Mouse (Mus musculus): ENCODE results near the gene H2al1j. TPM values are rescaled to one million over a fixed set of nuclear protein-coding genes. Genes with fewer than 3 reads are reported as not detected.
"Not testable (repeated sequence)": the region's sequence is repeated elsewhere in the genome, so short reads cannot be mapped to it uniquely, and the experiment has no call there.

Gene H2al1j
- polyA plus RNA-seq (2016; fragmentation: Nextera tagmentation; extraction: Ambion mirVana) = not detected in 2 replicates

GRCm38 (mm10) chrX:11327522-11327921 lies at the start of gene H2al1j:
TSS of gene H2al1j (plus strand) at chrX:11327822.
- H3K27ac ChIP-seq; H3K4me1 ChIP-seq; DNase-seq (ENCODE audit: extremely low spot score, low spot score); H3K36me3 ChIP-seq (replicated peaks); H3K4me3 ChIP-seq; H3K9me3 ChIP-seq: not testable (repeated sequence)
- WGBS = 86% methylated on average over 2 of the region's 2 CpGs
- H3K27me3 ChIP-seq (ENCODE audit: poor library complexity, severe bottlenecking) = peaks cover 32% of the 10 kb centered on the region

GRCm38 (mm10) chrX:11280741-11281140 lies 46.9 kb upstream of the H2al1j start:
- WGBS = 80% methylated on average over 2 of the region's 2 CpGs
- peaks cover 3% of the 10 kb centered on the region; the same call in 1 of the 2 replicates for H3K9me3 ChIP-seq
- no peaks in the 10 kb centered on the region for H3K36me3 ChIP-seq (replicated peaks)
- no peaks in the 10 kb centered on the region for H3K4me1 ChIP-seq
- H3K27ac ChIP-seq = no peak overlapping the region
- DNase-seq (ENCODE audit: extremely low spot score, low spot score) = no peak
- peaks cover 54% of the 10 kb centered on the region for H3K27me3 ChIP-seq (ENCODE audit: poor library complexity, severe bottlenecking)
- H3K4me3 ChIP-seq = no peak overlapping the region

GRCm38 (mm10) chrX:11288306-11288882 lies 39.2 kb upstream of the H2al1j start:
- no peak for DNase-seq (ENCODE audit: extremely low spot score, low spot score)
- WGBS = 89% methylated on average over 14 of the region's 14 CpGs
- H3K36me3 ChIP-seq (replicated peaks) = no peaks in the 10 kb centered on the region
- H3K4me3 ChIP-seq = no peak overlapping the region
- peaks cover 3% of the 10 kb centered on the region; the same call in 1 of the 2 replicates for H3K9me3 ChIP-seq
- H3K27ac ChIP-seq = no peak overlapping the region
- peaks cover 70% of the 10 kb centered on the region for H3K27me3 ChIP-seq (ENCODE audit: poor library complexity, severe bottlenecking)
- no peaks in the 10 kb centered on the region for H3K4me1 ChIP-seq

- Histone ChIP-seq H3K27me3 (ENCODE audit: poor library complexity, severe bottlenecking) (peaks cover 76% of the 10 kb centered on the region), H3K36me3 (replicated peaks) (no peaks in the 10 kb centered on the region), H3K4me3 (no peak overlapping the region), H3K27ac (no peak overlapping the region), H3K4me1 (no peaks in the 10 kb centered on the region), H3K9me3 (no peaks in the 10 kb centered on the region)
- no peak for DNase-seq (ENCODE audit: extremely low spot score, low spot score)
- 44% methylated on average over 4 of the region's 4 CpGs for WGBS
Observed at GRCm38 (mm10) chrX:11289244-11289643, 38.4 kb upstream of the H2al1j start.

- H3K9me3 ChIP-seq; H3K27ac ChIP-seq; DNase-seq (ENCODE audit: extremely low spot score, low spot score); H3K36me3 ChIP-seq (replicated peaks); H3K4me1 ChIP-seq; H3K4me3 ChIP-seq: not testable (repeated sequence)
- peaks cover 32% of the 10 kb centered on the region for H3K27me3 ChIP-seq (ENCODE audit: poor library complexity, severe bottlenecking)
- no CpG with 5 or more reads among the region's 3 CpGs for WGBS
Observed at GRCm38 (mm10) chrX:11298957-11299356, 28.7 kb upstream of the H2al1j start, which contains the start of gene H2al1a. TSS of gene H2al1a (plus strand) at chrX:11299257.

GRCm38 (mm10) chrX:11302132-11302531 lies 25.5 kb upstream of the H2al1j start, which contains the start of gene H2al1b:
TSS of gene H2al1b (plus strand) at chrX:11302432.
- WGBS = 93% methylated on average over 1 of the region's 3 CpGs
- not testable (repeated sequence) for DNase-seq (ENCODE audit: extremely low spot score, low spot score)

GRCm38 (mm10) chrX:11305355-11305754 lies 22.3 kb upstream of the H2al1j start, which contains the start of gene H2al1c:
TSS of gene H2al1c (plus strand) at chrX:11305655.
- DNase-seq (ENCODE audit: extremely low spot score, low spot score); H3K27ac ChIP-seq; H3K4me1 ChIP-seq; H3K9me3 ChIP-seq; H3K27me3 ChIP-seq (ENCODE audit: poor library complexity, severe bottlenecking); H3K4me3 ChIP-seq; H3K36me3 ChIP-seq (replicated peaks): not testable (repeated sequence)
- 88% methylated on average over 1 of the region's 6 CpGs for WGBS

More at GRCm38 (mm10) chrX:11302132-11302531, 25.5 kb upstream of the H2al1j start, which contains the start of gene H2al1b:
- H3K27me3 ChIP-seq (ENCODE audit: poor library complexity, severe bottlenecking); H3K36me3 ChIP-seq (replicated peaks); H3K9me3 ChIP-seq; H3K4me3 ChIP-seq; H3K4me1 ChIP-seq; H3K27ac ChIP-seq: not testable (repeated sequence)

- no CpG with 5 or more reads among the region's 6 CpGs for WGBS
- DNase-seq (ENCODE audit: extremely low spot score, low spot score); H3K27me3 ChIP-seq (ENCODE audit: poor library complexity, severe bottlenecking); H3K9me3 ChIP-seq; H3K4me3 ChIP-seq; H3K27ac ChIP-seq; H3K4me1 ChIP-seq; H3K36me3 ChIP-seq (replicated peaks): not testable (repeated sequence)
Observed at GRCm38 (mm10) chrX:11308524-11308923, 19.1 kb upstream of the H2al1j start, which contains the start of gene H2al1d. TSS of gene H2al1d (plus strand) at chrX:11308824.

- not testable (repeated sequence) for H3K4me1 ChIP-seq; H3K27ac ChIP-seq; H3K36me3 ChIP-seq (replicated peaks); DNase-seq (ENCODE audit: extremely low spot score, low spot score); H3K4me3 ChIP-seq; H3K27me3 ChIP-seq (ENCODE audit: poor library complexity, severe bottlenecking); H3K9me3 ChIP-seq
- WGBS = no CpG with 5 or more reads among the region's 3 CpGs
Observed at GRCm38 (mm10) chrX:11311634-11312033, 16.0 kb upstream of the H2al1j start, which contains the start of gene H2al1e. TSS of gene H2al1e (plus strand) at chrX:11311934.

- H3K36me3 ChIP-seq (replicated peaks); DNase-seq (ENCODE audit: extremely low spot score, low spot score); H3K27ac ChIP-seq; H3K4me3 ChIP-seq; H3K9me3 ChIP-seq; H3K27me3 ChIP-seq (ENCODE audit: poor library complexity, severe bottlenecking); H3K4me1 ChIP-seq: not testable (repeated sequence)
- WGBS = no CpG with 5 or more reads among the region's 6 CpGs
Observed at GRCm38 (mm10) chrX:11314858-11315257, 12.8 kb upstream of the H2al1j start, which contains the start of gene H2al1f. TSS of gene H2al1f (plus strand) at chrX:11315158.

- not testable (repeated sequence) for H3K4me1 ChIP-seq; H3K27me3 ChIP-seq (ENCODE audit: poor library complexity, severe bottlenecking); H3K4me3 ChIP-seq; H3K9me3 ChIP-seq; DNase-seq (ENCODE audit: extremely low spot score, low spot score); H3K36me3 ChIP-seq (replicated peaks); H3K27ac ChIP-seq
- WGBS = no CpG with 5 or more reads among the region's 3 CpGs
Observed at GRCm38 (mm10) chrX:11317956-11318355, 9.7 kb upstream of the H2al1j start, which contains the start of gene H2al1g. TSS of gene H2al1g (plus strand) at chrX:11318256.

- DNase-seq (ENCODE audit: extremely low spot score, low spot score); H3K36me3 ChIP-seq (replicated peaks); H3K27me3 ChIP-seq (ENCODE audit: poor library complexity, severe bottlenecking); H3K4me1 ChIP-seq; H3K4me3 ChIP-seq; H3K27ac ChIP-seq; H3K9me3 ChIP-seq: not testable (repeated sequence)
- no CpG with 5 or more reads among the region's 6 CpGs for whole genome bisulfite sequencing
Observed at GRCm38 (mm10) chrX:11321192-11321591, 6.4 kb upstream of the H2al1j start, which contains the start of gene H2al1h. TSS of gene H2al1h (plus strand) at chrX:11321492.

- H3K4me3 ChIP-seq; H3K4me1 ChIP-seq; H3K27me3 ChIP-seq (ENCODE audit: poor library complexity, severe bottlenecking); H3K9me3 ChIP-seq; DNase-seq (ENCODE audit: extremely low spot score, low spot score); H3K36me3 ChIP-seq (replicated peaks); H3K27ac ChIP-seq: not testable (repeated sequence)
- WGBS = no CpG with 5 or more reads among the region's 5 CpGs
Observed at GRCm38 (mm10) chrX:11324359-11324758, 3.3 kb upstream of the H2al1j start, which contains the start of gene H2al1i. TSS of gene H2al1i (plus strand) at chrX:11324659.

Data from forebrain, embryonic 10.5 days (tissue).